Mouse (Mus musculus): ENCODE measurements around the gene Rufy1. TPM values are rescaled to one million over a fixed set of nuclear protein-coding genes. Genes with fewer than 3 reads are reported as not detected.

The Rufy1 gene
- polyA plus RNA-seq, 1 experiment from 2014 or later, result 27.4 TPM

GRCm38 (mm10) chr11:50387167-50387679, 43.7 kb downstream of the Rufy1 start:
- H3K9ac ChIP-seq (replicated peaks; ENCODE audit: low read length), result no peak overlapping the region
- H3K36me3 ChIP-seq (ENCODE audit: insufficient read depth, low read length), result peaks cover 64% of the 10 kb centered on the region
- no peak overlapping the region for H3K4me2 ChIP-seq (replicated peaks; ENCODE audit: low read depth, low read length)
- H3K4me3 ChIP-seq (ENCODE audit: low read length), result no peak overlapping the region
- ATAC-seq (ENCODE audit: low FRiP score, low TSS enrichment), result no peak
- H3K4me1 ChIP-seq (ENCODE audit: insufficient read depth, low read length), result no peaks in the 10 kb centered on the region
- no peaks in the 10 kb centered on the region for H3K9me3 ChIP-seq (ENCODE audit: low read length)
- H3K27me3 ChIP-seq (ENCODE audit: insufficient read depth, low read length), result no peaks in the 10 kb centered on the region
- WGBS, result 85% methylated on average over 3 of the region's 3 CpGs
- H3K27ac ChIP-seq (ENCODE audit: low read length), result no peak overlapping the region

- no peaks in the 10 kb centered on the region for H3K9me3 ChIP-seq (ENCODE audit: low read length)
- WGBS, result 13% methylated on average over 4 of the region's 4 CpGs
- peaks cover 21% of the 10 kb centered on the region for H3K4me1 ChIP-seq (ENCODE audit: insufficient read depth, low read length)
- H3K4me2 ChIP-seq (replicated peaks; ENCODE audit: low read depth, low read length), result peak overlapping the region; percentile 54
- no peak overlapping the region for H3K9ac ChIP-seq (replicated peaks; ENCODE audit: low read length)
- no peak for ATAC-seq (ENCODE audit: low FRiP score, low TSS enrichment)
- no peaks in the 10 kb centered on the region for H3K27me3 ChIP-seq (ENCODE audit: insufficient read depth, low read length)
- H3K27ac ChIP-seq (ENCODE audit: low read length), result no peak overlapping the region
- H3K4me3 ChIP-seq (ENCODE audit: low read length), result peak overlapping the region; percentile 37
- H3K36me3 ChIP-seq (ENCODE audit: insufficient read depth, low read length), result peaks cover 36% of the 10 kb centered on the region
Measured at GRCm38 (mm10) chr11:50381311-50381710, 49.6 kb downstream of the Rufy1 start.

GRCm38 (mm10) chr11:50379023-50379752, 51.7 kb downstream of the Rufy1 start:
- no peak overlapping the region for H3K27ac ChIP-seq (ENCODE audit: low read length)
- H3K9ac ChIP-seq (replicated peaks; ENCODE audit: low read length), result peak overlapping the region; percentile 100
- H3K4me2 ChIP-seq (replicated peaks; ENCODE audit: low read depth, low read length), result peak overlapping the region; percentile 68
- peak overlapping the region; percentile 99 for H3K4me3 ChIP-seq (ENCODE audit: low read length)
- H3K36me3 ChIP-seq (ENCODE audit: insufficient read depth, low read length), result peaks cover 25% of the 10 kb centered on the region
- ATAC-seq (ENCODE audit: low FRiP score, low TSS enrichment), result no peak
- no peaks in the 10 kb centered on the region for H3K27me3 ChIP-seq (ENCODE audit: insufficient read depth, low read length)
- no peaks in the 10 kb centered on the region for H3K9me3 ChIP-seq (ENCODE audit: low read length)
- peaks cover 27% of the 10 kb centered on the region for H3K4me1 ChIP-seq (ENCODE audit: insufficient read depth, low read length)
- 41% methylated on average over 12 of the region's 12 CpGs for WGBS

GRCm38 (mm10) chr11:50377892-50378684, 52.8 kb downstream of the Rufy1 start:
- WGBS, result under 1% methylated on average over 70 of the region's 71 CpGs

GRCm38 (mm10) chr11:50376911-50377891, 53.7 kb downstream of the Rufy1 start, which contains the start of gene Hnrnph1:
TSS of gene Hnrnph1 (plus strand) at chr11:50376990.
- H3K4me3 ChIP-seq (ENCODE audit: low read length), result peak within 1 kb of the TSS; percentile 99
- peaks cover 12% of the 10 kb centered on the region for H3K36me3 ChIP-seq (ENCODE audit: insufficient read depth, low read length)
- peak; percentile 91 for ATAC-seq (ENCODE audit: low FRiP score, low TSS enrichment)
- H3K9me3 ChIP-seq (ENCODE audit: low read length), result no peaks in the 10 kb centered on the region
- peaks cover 27% of the 10 kb centered on the region for H3K4me1 ChIP-seq (ENCODE audit: insufficient read depth, low read length)
- H3K4me2 ChIP-seq (replicated peaks; ENCODE audit: low read depth, low read length), result peak within 1 kb of the TSS; percentile 93
- peak within 1 kb of the TSS; percentile 100 for H3K9ac ChIP-seq (replicated peaks; ENCODE audit: low read length)
- peak within 1 kb of the TSS; percentile 100 for H3K27ac ChIP-seq (ENCODE audit: low read length)
- no peaks in the 10 kb centered on the region for H3K27me3 ChIP-seq (ENCODE audit: insufficient read depth, low read length)
- under 1% methylated on average over 76 of the region's 76 CpGs for WGBS

More at GRCm38 (mm10) chr11:50377892-50378684, 52.8 kb downstream of the Rufy1 start:
- Histone ChIP-seq H3K9me3 (ENCODE audit: low read length) (no peaks in the 10 kb centered on the region), H3K27me3 (ENCODE audit: insufficient read depth, low read length) (no peaks in the 10 kb centered on the region), H3K4me2 (replicated peaks; ENCODE audit: low read depth, low read length) (peak overlapping the region; percentile 68), H3K36me3 (ENCODE audit: insufficient read depth, low read length) (peaks cover 20% of the 10 kb centered on the region), H3K27ac (ENCODE audit: low read length) (peak overlapping the region; percentile 100), H3K9ac (replicated peaks; ENCODE audit: low read length) (peak overlapping the region; percentile 100), H3K4me1 (ENCODE audit: insufficient read depth, low read length) (peaks cover 27% of the 10 kb centered on the region), H3K4me3 (ENCODE audit: low read length) (peak overlapping the region; percentile 99)
- ATAC-seq (ENCODE audit: low FRiP score, low TSS enrichment), result peak; percentile 83

GRCm38 (mm10) chr11:50376156-50376790, 54.7 kb downstream of the Rufy1 start:
- no peaks in the 10 kb centered on the region for H3K9me3 ChIP-seq (ENCODE audit: low read length)
- H3K27me3 ChIP-seq (ENCODE audit: insufficient read depth, low read length), result no peaks in the 10 kb centered on the region
- WGBS, result 20% methylated on average over 10 of the region's 10 CpGs
- H3K4me2 ChIP-seq (replicated peaks; ENCODE audit: low read depth, low read length), result peak overlapping the region; percentile 93
- H3K4me3 ChIP-seq (ENCODE audit: low read length), result peak overlapping the region; percentile 99
- H3K36me3 ChIP-seq (ENCODE audit: insufficient read depth, low read length), result peaks cover 10% of the 10 kb centered on the region
- H3K4me1 ChIP-seq (ENCODE audit: insufficient read depth, low read length), result peaks cover 23% of the 10 kb centered on the region
- peak overlapping the region; percentile 95 for H3K9ac ChIP-seq (replicated peaks; ENCODE audit: low read length)
- H3K27ac ChIP-seq (ENCODE audit: low read length), result peak overlapping the region; percentile 99
- ATAC-seq (ENCODE audit: low FRiP score, low TSS enrichment), result no peak

- Histone ChIP-seq H3K4me2 (replicated peaks; ENCODE audit: low read depth, low read length) (no peak overlapping the region), H3K27me3 (ENCODE audit: insufficient read depth, low read length) (no peaks in the 10 kb centered on the region), H3K9me3 (ENCODE audit: low read length) (no peaks in the 10 kb centered on the region), H3K4me1 (ENCODE audit: insufficient read depth, low read length) (peaks cover 22% of the 10 kb centered on the region), H3K36me3 (ENCODE audit: insufficient read depth, low read length) (peaks cover 10% of the 10 kb centered on the region), H3K4me3 (ENCODE audit: low read length) (no peak overlapping the region), H3K27ac (ENCODE audit: low read length) (no peak overlapping the region), H3K9ac (replicated peaks; ENCODE audit: low read length) (no peak overlapping the region)
- no peak for ATAC-seq (ENCODE audit: low FRiP score, low TSS enrichment)
- WGBS, result 89% methylated on average over 5 of the region's 5 CpGs
Measured at GRCm38 (mm10) chr11:50375421-50375820, 55.5 kb downstream of the Rufy1 start.

GRCm38 (mm10) chr11:50374286-50375015, 56.5 kb downstream of the Rufy1 start:
- no peak for ATAC-seq (ENCODE audit: low FRiP score, low TSS enrichment)
- Histone ChIP-seq H3K27ac (ENCODE audit: low read length) (no peak overlapping the region), H3K27me3 (ENCODE audit: insufficient read depth, low read length) (no peaks in the 10 kb centered on the region), H3K9ac (replicated peaks; ENCODE audit: low read length) (no peak overlapping the region), H3K4me2 (replicated peaks; ENCODE audit: low read depth, low read length) (no peak overlapping the region), H3K4me3 (ENCODE audit: low read length) (no peak overlapping the region), H3K9me3 (ENCODE audit: low read length) (no peaks in the 10 kb centered on the region), H3K36me3 (ENCODE audit: insufficient read depth, low read length) (peaks cover 6% of the 10 kb centered on the region; the same call in 1 of the 2 replicates), H3K4me1 (ENCODE audit: insufficient read depth, low read length) (peaks cover 17% of the 10 kb centered on the region)
- 88% methylated on average over 13 of the region's 13 CpGs for WGBS
